Mouse (Mus musculus): Measurements from ENCODE around the gene Vipas39.

- TF ChIP-seq TAL1 (IDR thresholded peaks at IDR 0.05; ENCODE audit: low read length) (no peak), GATA1 (IDR thresholded peaks at IDR 0.05; ENCODE audit: low read length) (no peak)
Observed at GRCm38 (mm10) chr12:87282743-87283142, 16.7 kb upstream of the Vipas39 start.

All from erythroblast, embryonic 14.5 days (primary cell).